Comparison of ENCODE assay signal across 8 mouse cellular contexts in the genomic region with DNA sequence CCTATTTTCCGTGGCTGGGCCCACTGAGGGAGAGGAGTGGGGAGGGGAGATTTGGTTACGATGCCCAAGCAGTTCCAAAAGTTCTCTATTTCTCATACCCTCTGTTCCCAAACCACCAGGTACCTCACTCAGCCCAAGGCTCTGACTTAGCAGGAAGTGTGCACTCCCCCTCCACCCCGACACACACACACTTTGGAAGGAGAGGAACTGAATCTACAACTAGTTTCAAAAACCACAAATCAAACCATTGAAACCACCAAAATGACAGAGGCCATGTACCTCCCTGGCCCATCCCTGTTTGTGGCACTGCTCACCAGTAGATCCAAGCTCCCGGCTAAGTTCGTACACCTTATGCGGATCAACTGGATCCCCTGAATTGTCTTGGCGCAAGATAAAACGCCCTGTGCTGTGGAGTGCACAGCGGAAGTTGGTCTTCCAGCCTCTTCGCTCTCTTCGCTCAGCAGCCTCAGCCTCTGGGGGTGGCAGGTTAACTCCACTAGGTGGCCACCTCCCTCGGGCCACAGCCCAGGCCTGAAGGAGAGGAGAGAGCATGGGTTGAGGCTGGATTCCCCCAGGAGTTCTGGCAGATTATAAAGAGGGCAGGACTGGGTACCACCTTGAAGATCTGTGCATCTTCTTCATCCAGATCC. TPM values are rescaled to one million over a fixed set of nuclear protein-coding genes. Genes with fewer than 3 reads are reported as not detected.
A peak's percentile ranks its signal among the peaks of the same experiment; 100 is the strongest.
DNase-seq lines count a peak whose midpoint lies in the region; ATAC-seq and TF ChIP-seq lines count a peak whose summit lies in the region.

No protein-coding gene starts in this region.

- no peak overlapping the region for H3K4me3 ChIP-seq in hindbrain, embryonic 11.5 days (ENCODE audit: low read depth, low read length)
- H3K4me3 ChIP-seq in hindbrain, embryonic 13.5 days = no peak overlapping the region
- H3K4me3 ChIP-seq in bone marrow, adult 2 months (replicated peaks; ENCODE audit: control insufficient read depth, low read depth, low read length) = peak overlapping the region; percentile 81
- no peak overlapping the region for H3K4me3 ChIP-seq in heart, embryonic 12.5 days
- H3K4me3 ChIP-seq in limb, embryonic 10.5 days = no peak overlapping the region
- H3K4me3 ChIP-seq in stomach, embryonic 16.5 days (replicated peaks; ENCODE audit: low read length) = no peak overlapping the region

- TF ChIP-seq POLR2A in bone marrow, adult 2 months (IDR thresholded peaks at IDR 0.05; ENCODE audit: borderline replicate concordance, control insufficient read depth, low read depth, low read length) = no peak; the same call in 1 of the 2 replicates

- no peaks in the 10 kb centered on the region for H3K27me3 ChIP-seq in hindbrain, embryonic 11.5 days (ENCODE audit: control insufficient read depth, insufficient read depth, low read length)
- no peaks in the 10 kb centered on the region for H3K27me3 ChIP-seq in hindbrain, embryonic 13.5 days
- H3K27me3 ChIP-seq in heart, embryonic 12.5 days (replicated peaks) = 0 out of 2 replicates have a peak, but pooled peaks cover 4% of the 10 kb centered on the region
- no peaks in the 10 kb centered on the region for H3K27me3 ChIP-seq in limb, embryonic 10.5 days (ENCODE audit: low read depth, poor library complexity, severe bottlenecking)
- H3K27me3 ChIP-seq in stomach, embryonic 16.5 days (ENCODE audit: control insufficient read depth, insufficient read depth, low read length) = no peaks in the 10 kb centered on the region

- ATAC-seq in hindbrain, embryonic 11.5 days (ENCODE audit: low FRiP score) = no peak
- ATAC-seq in hindbrain, embryonic 13.5 days (ENCODE audit: low FRiP score) = no peak
- ATAC-seq in heart, embryonic 12.5 days (ENCODE audit: insufficient number of reproducible peaks, low FRiP score) = peak; percentile 26; the same call in 1 of the 2 replicates
- peak; percentile 56; the same call in 1 of the 2 replicates for ATAC-seq in stomach, embryonic 16.5 days (ENCODE audit: insufficient read depth, low FRiP score)

- H3K27ac ChIP-seq in hindbrain, embryonic 11.5 days (ENCODE audit: low read depth, low read length) = no peak overlapping the region
- no peak overlapping the region for H3K27ac ChIP-seq in hindbrain, embryonic 13.5 days
- peak overlapping the region; percentile 57 for H3K27ac ChIP-seq in bone marrow, adult 2 months (ENCODE audit: control insufficient read depth, insufficient read depth, low read depth, low read length, poor library complexity)
- no peak overlapping the region for H3K27ac ChIP-seq in heart, embryonic 12.5 days (ENCODE audit: poor library complexity, severe bottlenecking)
- no peak overlapping the region for H3K27ac ChIP-seq in limb, embryonic 10.5 days
- H3K27ac ChIP-seq in stomach, embryonic 16.5 days (ENCODE audit: low read length) = no peak overlapping the region

- H3K9me3 ChIP-seq in hindbrain, embryonic 11.5 days (ENCODE audit: control insufficient read depth, low read length) = no peaks in the 10 kb centered on the region
- H3K9me3 ChIP-seq in hindbrain, embryonic 13.5 days = no peaks in the 10 kb centered on the region
- H3K9me3 ChIP-seq in heart, embryonic 12.5 days (replicated peaks) = no peaks in the 10 kb centered on the region
- H3K9me3 ChIP-seq in limb, embryonic 10.5 days (replicated peaks) = no peaks in the 10 kb centered on the region
- H3K9me3 ChIP-seq in stomach, embryonic 16.5 days (replicated peaks; ENCODE audit: control insufficient read depth, low read length) = no peaks in the 10 kb centered on the region

- H3K4me2 ChIP-seq in hindbrain, embryonic 11.5 days (replicated peaks; ENCODE audit: low read depth, low read length) = no peak overlapping the region
- H3K4me2 ChIP-seq in hindbrain, embryonic 13.5 days = no peak overlapping the region
- peak overlapping the region; percentile 96 for H3K4me2 ChIP-seq in heart, embryonic 12.5 days
- H3K4me2 ChIP-seq in stomach, embryonic 16.5 days (ENCODE audit: low read depth, low read length) = peak overlapping the region; percentile 91; the same call in 1 of the 2 replicates

- DNase-seq in hindbrain, embryonic 11.5 days (ENCODE audit: low spot score) = peak; percentile 46
- peak; percentile 55 for DNase-seq in limb, embryonic 10.5 days (ENCODE audit: low spot score)
- peak; percentile 43 for DNase-seq in mesoderm, embryonic 11.5 days (ENCODE audit: low read depth, low spot score)
- DNase-seq in urinary bladder, postnatal 10 days (ENCODE audit: low spot score) = no peak

- 37% methylated on average over 12 of the region's 12 CpGs for WGBS in hindbrain, embryonic 11.5 days
- 36% methylated on average over 12 of the region's 12 CpGs for WGBS in hindbrain, embryonic 13.5 days
- WGBS in bone marrow, adult 2 months = 3% methylated on average over 12 of the region's 12 CpGs
- 27% methylated on average over 12 of the region's 12 CpGs for WGBS in heart, embryonic 12.5 days
- 37% methylated on average over 12 of the region's 12 CpGs for WGBS in limb, embryonic 10.5 days
- 27% methylated on average over 12 of the region's 12 CpGs for WGBS in stomach, embryonic 16.5 days

- H3K9ac ChIP-seq in hindbrain, embryonic 11.5 days (ENCODE audit: low read depth, low read length) = no peak overlapping the region
- no peak overlapping the region for H3K9ac ChIP-seq in hindbrain, embryonic 13.5 days
- H3K9ac ChIP-seq in heart, embryonic 12.5 days = no peak overlapping the region
- H3K9ac ChIP-seq in stomach, embryonic 16.5 days (ENCODE audit: low read length) = peak overlapping the region; percentile 21; the same call in 1 of the 2 replicates

- peaks cover 13% of the 10 kb centered on the region; the same call in 1 of the 2 replicates for H3K36me3 ChIP-seq in hindbrain, embryonic 11.5 days (ENCODE audit: control insufficient read depth, insufficient read depth, low read length)
- peaks cover 47% of the 10 kb centered on the region for H3K36me3 ChIP-seq in hindbrain, embryonic 13.5 days
- H3K36me3 ChIP-seq in heart, embryonic 12.5 days = peaks cover 46% of the 10 kb centered on the region
- H3K36me3 ChIP-seq in limb, embryonic 10.5 days = peaks cover 49% of the 10 kb centered on the region
- peaks cover 20% of the 10 kb centered on the region for H3K36me3 ChIP-seq in stomach, embryonic 16.5 days (ENCODE audit: control insufficient read depth, insufficient read depth, low read length)

- H3K4me1 ChIP-seq in hindbrain, embryonic 11.5 days (replicated peaks; ENCODE audit: control insufficient read depth, insufficient read depth, low read length) = 0 out of 2 replicates have a peak, but pooled peaks cover 3% of the 10 kb centered on the region
- H3K4me1 ChIP-seq in hindbrain, embryonic 13.5 days (replicated peaks) = peaks cover 16% of the 10 kb centered on the region
- peaks cover 6% of the 10 kb centered on the region for H3K4me1 ChIP-seq in bone marrow, adult 2 months (ENCODE audit: control insufficient read depth, insufficient read depth, low read length)
- peaks cover 8% of the 10 kb centered on the region for H3K4me1 ChIP-seq in heart, embryonic 12.5 days (replicated peaks)
- H3K4me1 ChIP-seq in limb, embryonic 10.5 days = peaks cover 23% of the 10 kb centered on the region
- H3K4me1 ChIP-seq in stomach, embryonic 16.5 days (ENCODE audit: control insufficient read depth, insufficient read depth, low read length) = peaks cover 4% of the 10 kb centered on the region; the same call in 1 of the 2 replicates

- peak; percentile 79 for TF ChIP-seq CTCF in bone marrow, adult 2 months (IDR thresholded peaks at IDR 0.05; ENCODE audit: control insufficient read depth, insufficient read depth, low read length)

RNA-seq across cellular contexts. Expression of a gene that starts 1.4 kb away (rescaled TPM):
- polyA plus RNA-seq in hindbrain, embryonic 11.5 days (2014; fragmentation: Nextera tagmentation; extraction: Ambion mirVana) = 0.77 and 1.1 TPM in 2 replicates
- polyA plus RNA-seq in hindbrain, embryonic 13.5 days (2015; fragmentation: Nextera tagmentation; extraction: Ambion mirVana) = 1.2 and 1.3 TPM in 2 replicates
- 37.9 and 60.3 TPM in 2 replicates for polyA plus RNA-seq in bone marrow, adult 2 months (2011; ENCODE audit: insufficient read depth, insufficient read length, low replicate concordance, missing spikeins)
- polyA plus RNA-seq in heart, embryonic 12.5 days (2016; fragmentation: Nextera tagmentation; extraction: Ambion mirVana) = 1.1 and 1.7 TPM in 2 replicates
- polyA plus RNA-seq in limb, embryonic 10.5 days (2016; fragmentation: Nextera tagmentation; extraction: Ambion mirVana) = 0.50 and 0.73 TPM in 2 replicates
- 3.5 and 3.6 TPM in 2 replicates for polyA plus RNA-seq in stomach, embryonic 16.5 days (2015; fragmentation: Nextera tagmentation; extraction: Ambion mirVana)

RNA-seq across cellular contexts. Expression of a gene that starts 11.7 kb away (rescaled TPM):
- polyA plus RNA-seq in hindbrain, embryonic 11.5 days (2014; fragmentation: Nextera tagmentation; extraction: Ambion mirVana) = not detected in 2 replicates
- polyA plus RNA-seq in hindbrain, embryonic 13.5 days (2015; fragmentation: Nextera tagmentation; extraction: Ambion mirVana) = not detected in 2 replicates
- not detected in 2 replicates for polyA plus RNA-seq in bone marrow, adult 2 months (2011; ENCODE audit: insufficient read depth, insufficient read length, low replicate concordance, missing spikeins)
- not detected in 2 replicates for polyA plus RNA-seq in heart, embryonic 12.5 days (2016; fragmentation: Nextera tagmentation; extraction: Ambion mirVana)
- 0.19 TPM in 1 of 2 replicates, not detected in the other for polyA plus RNA-seq in limb, embryonic 10.5 days (2016; fragmentation: Nextera tagmentation; extraction: Ambion mirVana)
- 16.0 and 17.0 TPM in 2 replicates for polyA plus RNA-seq in stomach, embryonic 16.5 days (2015; fragmentation: Nextera tagmentation; extraction: Ambion mirVana)

RNA-seq across cellular contexts. Expression of a gene that starts 14.0 kb away (rescaled TPM):
- polyA plus RNA-seq in hindbrain, embryonic 11.5 days (2014; fragmentation: Nextera tagmentation; extraction: Ambion mirVana) = 4.8 and 5.1 TPM in 2 replicates
- 1.5 and 3.2 TPM in 2 replicates for polyA plus RNA-seq in hindbrain, embryonic 13.5 days (2015; fragmentation: Nextera tagmentation; extraction: Ambion mirVana)
- not detected in 2 replicates for polyA plus RNA-seq in bone marrow, adult 2 months (2011; ENCODE audit: insufficient read depth, insufficient read length, low replicate concordance, missing spikeins)
- polyA plus RNA-seq in heart, embryonic 12.5 days (2016; fragmentation: Nextera tagmentation; extraction: Ambion mirVana) = 0.64 TPM in 1 of 2 replicates, not detected in the other
- polyA plus RNA-seq in limb, embryonic 10.5 days (2016; fragmentation: Nextera tagmentation; extraction: Ambion mirVana) = 9.7 and 11.3 TPM in 2 replicates
- polyA plus RNA-seq in stomach, embryonic 16.5 days (2015; fragmentation: Nextera tagmentation; extraction: Ambion mirVana) = 23.2 and 24.8 TPM in 2 replicates

RNA-seq across cellular contexts. Expression of a gene that starts 26.9 kb away (rescaled TPM):
- polyA plus RNA-seq in hindbrain, embryonic 11.5 days (2014; fragmentation: Nextera tagmentation; extraction: Ambion mirVana) = 0.25 and 0.33 TPM in 2 replicates
- polyA plus RNA-seq in hindbrain, embryonic 13.5 days (2015; fragmentation: Nextera tagmentation; extraction: Ambion mirVana) = 0.68 and 0.70 TPM in 2 replicates
- not detected in 2 replicates for polyA plus RNA-seq in bone marrow, adult 2 months (2011; ENCODE audit: insufficient read depth, insufficient read length, low replicate concordance, missing spikeins)
- 0.06 and 0.15 TPM in 2 replicates for polyA plus RNA-seq in heart, embryonic 12.5 days (2016; fragmentation: Nextera tagmentation; extraction: Ambion mirVana)
- 0.68 and 0.93 TPM in 2 replicates for polyA plus RNA-seq in limb, embryonic 10.5 days (2016; fragmentation: Nextera tagmentation; extraction: Ambion mirVana)
- 0.18 TPM in 1 of 2 replicates, not detected in the other for polyA plus RNA-seq in stomach, embryonic 16.5 days (2015; fragmentation: Nextera tagmentation; extraction: Ambion mirVana)

RNA-seq across cellular contexts. Expression of a gene that starts 36.3 kb away (rescaled TPM):
- 67.1 and 78.6 TPM in 2 replicates for polyA plus RNA-seq in hindbrain, embryonic 11.5 days (2014; fragmentation: Nextera tagmentation; extraction: Ambion mirVana)
- polyA plus RNA-seq in hindbrain, embryonic 13.5 days (2015; fragmentation: Nextera tagmentation; extraction: Ambion mirVana) = 77.1 and 78.9 TPM in 2 replicates
- polyA plus RNA-seq in bone marrow, adult 2 months (2011; ENCODE audit: insufficient read depth, insufficient read length, low replicate concordance, missing spikeins) = 76.7 and 130 TPM in 2 replicates
- polyA plus RNA-seq in heart, embryonic 12.5 days (2016; fragmentation: Nextera tagmentation; extraction: Ambion mirVana) = 56.4 and 59.3 TPM in 2 replicates
- polyA plus RNA-seq in limb, embryonic 10.5 days (2016; fragmentation: Nextera tagmentation; extraction: Ambion mirVana) = 121 and 131 TPM in 2 replicates
- 57.6 and 67.7 TPM in 2 replicates for polyA plus RNA-seq in stomach, embryonic 16.5 days (2015; fragmentation: Nextera tagmentation; extraction: Ambion mirVana)

Comparison
In these comparisons a context has a peak if more than half of its experiments do, and no peak if none do; other contexts are left out.
1. ATAC-seq: peak in heart, embryonic 12.5 days (single experiment) and stomach, embryonic 16.5 days (single experiment); none in hindbrain, embryonic 11.5 days (single experiment) and hindbrain, embryonic 13.5 days (single experiment).
2. H3K4me2 ChIP-seq: peak in heart, embryonic 12.5 days (single experiment) and stomach, embryonic 16.5 days (single experiment); none in hindbrain, embryonic 11.5 days (single experiment) and hindbrain, embryonic 13.5 days (single experiment).
3. RNA of a gene that starts 11.7 kb away (polyA plus RNA-seq): 16.0 to 17.0 TPM in stomach, embryonic 16.5 days; not detected in bone marrow, adult 2 months, not detected in hindbrain, embryonic 11.5 days, 0.19 TPM in limb, embryonic 10.5 days, not detected in hindbrain, embryonic 13.5 days and not detected in heart, embryonic 12.5 days; every median in the first group is over 10 times any median in the second.